Mouse (Mus musculus) olfactory bulb, adult 2 months (tissue): ENCODE measurements around the gene Lmo2.

Experiments
- CTCF ChIP-seq: fragments of 200-500 bp; IDR thresholded peaks from 2 replicates; pipeline ENCODE4 v1.5.1; 2012; ENCODE audit warnings: low read depth, mild to moderate bottlenecking, low read length, moderate library complexity; ENCODE audit not compliant: insufficient read depth
- POLR2A ChIP-seq: fragments of 200-500 bp; IDR thresholded peaks from 2 replicates; pipeline ENCODE4 v1.6.1; 2012; ENCODE audit warnings: mild to moderate bottlenecking, low read depth, low read length, moderate library complexity; ENCODE audit not compliant: insufficient read depth

- no peak for TF ChIP-seq CTCF
- no peak for TF ChIP-seq POLR2A
These were observed 40.4 kb upstream of the Lmo2 start for GRCm38 (mm10) chr2:103917375-103917774.
